Mouse (Mus musculus): ENCODE results near the gene Dnaaf3. TPM values are rescaled to one million over a fixed set of nuclear protein-coding genes. Genes with fewer than 3 reads are reported as not detected.

Dnaaf3 gene
- polyA plus RNA-seq, 1 experiment from 2014 or later, result 0.91 TPM

GRCm38 (mm10) chr7:4473940-4474339 is 58.3 kb downstream of the Dnaaf3 start:
- peaks cover 8% of the 10 kb centered on the region for H3K4me1 ChIP-seq (ENCODE audit: control insufficient read depth, insufficient read depth, low read length)
- no peak overlapping the region for H3K9ac ChIP-seq (replicated peaks; ENCODE audit: low read depth, low read length)
- WGBS, result 11% methylated on average over 18 of the region's 19 CpGs
- H3K27ac ChIP-seq (ENCODE audit: low read depth, low read length), result no peak overlapping the region
- no peak overlapping the region for H3K4me2 ChIP-seq (ENCODE audit: low read depth, low read length)
- no peak overlapping the region for H3K4me3 ChIP-seq (ENCODE audit: low read depth, low read length)
- H3K36me3 ChIP-seq (ENCODE audit: control insufficient read depth, insufficient read depth, low read length), result no peaks in the 10 kb centered on the region
- H3K9me3 ChIP-seq (ENCODE audit: control insufficient read depth, low read length), result no peaks in the 10 kb centered on the region
- no peak for ATAC-seq (ENCODE audit: low read depth)
- peaks cover 18% of the 10 kb centered on the region for H3K27me3 ChIP-seq (ENCODE audit: control insufficient read depth, insufficient read depth, low read length)

Small RNA genes lying within 50 kb of the gene (microRNA-seq; reads per million reads assigned to microRNA genes)
- not detected for gene Gm23577

Other genes starting within 250 kb of the Dnaaf3 start
- gene Ncr1, start 194.7 kb downstream of the Dnaaf3 start, polyA plus RNA-seq (2014; fragmentation: Nextera tagmentation; extraction: Ambion mirVana), result not detected in 2 replicates
- not detected in 2 replicates for gene Gp6, start 134.7 kb downstream of the Dnaaf3 start, polyA plus RNA-seq (2014; fragmentation: Nextera tagmentation; extraction: Ambion mirVana)
- gene Rdh13, start 86.8 kb downstream of the Dnaaf3 start, polyA plus RNA-seq (2014; fragmentation: Nextera tagmentation; extraction: Ambion mirVana), result 43.7 and 44.6 TPM in 2 replicates
- 5.9 and 6.9 TPM in 2 replicates for gene Eps8l1, start 71.8 kb downstream of the Dnaaf3 start, polyA plus RNA-seq (2014; fragmentation: Nextera tagmentation; extraction: Ambion mirVana)
- 48.6 and 52.4 TPM in 2 replicates for gene Ppp1r12c, start 30.8 kb downstream of the Dnaaf3 start, polyA plus RNA-seq (2014; fragmentation: Nextera tagmentation; extraction: Ambion mirVana)
- 2.8 and 4.9 TPM in 2 replicates for gene Tnnt1, start 16.1 kb downstream of the Dnaaf3 start, polyA plus RNA-seq (2014; fragmentation: Nextera tagmentation; extraction: Ambion mirVana)
- 0.84 and 2.0 TPM in 2 replicates for gene Tnni3, start 8.2 kb downstream of the Dnaaf3 start, polyA plus RNA-seq (2014; fragmentation: Nextera tagmentation; extraction: Ambion mirVana)
- gene Syt5, start 15.1 kb upstream of the Dnaaf3 start, polyA plus RNA-seq (2014; fragmentation: Nextera tagmentation; extraction: Ambion mirVana), result 71.5 and 79.9 TPM in 2 replicates
- 0.20 and 0.22 TPM in 2 replicates for gene Ptprh, start 71.6 kb upstream of the Dnaaf3 start, polyA plus RNA-seq (2014; fragmentation: Nextera tagmentation; extraction: Ambion mirVana)
- 3.3 and 3.4 TPM in 2 replicates for gene Tmem86b, start 99.0 kb upstream of the Dnaaf3 start, polyA plus RNA-seq (2014; fragmentation: Nextera tagmentation; extraction: Ambion mirVana)
- gene Ppp6r1, start 126.6 kb upstream of the Dnaaf3 start, polyA plus RNA-seq (2014; fragmentation: Nextera tagmentation; extraction: Ambion mirVana), result 6.1 and 10.9 TPM in 2 replicates
- 141 and 143 TPM in 2 replicates for gene Hspbp1, start 152.6 kb upstream of the Dnaaf3 start, polyA plus RNA-seq (2014; fragmentation: Nextera tagmentation; extraction: Ambion mirVana)
- gene Brsk1, start 158.2 kb upstream of the Dnaaf3 start, polyA plus RNA-seq (2014; fragmentation: Nextera tagmentation; extraction: Ambion mirVana), result 10.1 and 12.9 TPM in 2 replicates
- gene Tmem150b, start 192.8 kb upstream of the Dnaaf3 start, polyA plus RNA-seq (2014; fragmentation: Nextera tagmentation; extraction: Ambion mirVana), result 0.19 TPM in 2 replicates
- 50.9 and 64.8 TPM in 2 replicates for gene Kmt5c, start 207.7 kb upstream of the Dnaaf3 start, polyA plus RNA-seq (2014; fragmentation: Nextera tagmentation; extraction: Ambion mirVana)
- 10.8 and 17.7 TPM in 2 replicates for gene Cox6b2, start 220.6 kb upstream of the Dnaaf3 start, polyA plus RNA-seq (2014; fragmentation: Nextera tagmentation; extraction: Ambion mirVana)
- gene Fam71e2, start 238.8 kb upstream of the Dnaaf3 start, polyA plus RNA-seq (2014; fragmentation: Nextera tagmentation; extraction: Ambion mirVana), result 0.13 TPM in 1 of 2 replicates, not detected in the other